Mouse (Mus musculus) embryonic fibroblast, embryonic 13.5 days (primary cell): ENCODE measurements at regions not wholly inside any gene's neighbourhood (a gene's known extent, or its start where the extent isn't known, plus 50 kb on each side); places are given as distances from the start of the nearest gene placed in this dataset.

Experiments used
- H3K27ac ChIP-seq: 2 replicates; pipeline ENCODE4 v1.5.1; 2012; ENCODE audit warnings: low read length, control low read depth, inconsistent platforms; ENCODE audit not compliant: insufficient read depth
- H3K4me1 ChIP-seq: 2 replicates; pipeline ENCODE4 v1.6.1; 2011; ENCODE audit warnings: low read length; ENCODE audit not compliant: control insufficient read depth, insufficient read depth
- H3K4me3 ChIP-seq: 2 replicates; pipeline ENCODE4 v1.5.1; 2011; ENCODE audit warnings: mild to moderate bottlenecking, control low read depth, low read length; ENCODE audit not compliant: insufficient read depth
- CTCF ChIP-seq: IDR thresholded peaks from 2 replicates; pipeline ENCODE4 v1.5.1; 2011; ENCODE audit warnings: mild to moderate bottlenecking, control low read depth, low read length, moderate library complexity, borderline replicate concordance; ENCODE audit not compliant: insufficient read depth
- POLR2A ChIP-seq: IDR thresholded peaks from 2 replicates; pipeline ENCODE4 v1.6.1; 2011; ENCODE audit warnings: low read depth, mild to moderate bottlenecking, control low read depth, low read length, moderate library complexity

DNA sequence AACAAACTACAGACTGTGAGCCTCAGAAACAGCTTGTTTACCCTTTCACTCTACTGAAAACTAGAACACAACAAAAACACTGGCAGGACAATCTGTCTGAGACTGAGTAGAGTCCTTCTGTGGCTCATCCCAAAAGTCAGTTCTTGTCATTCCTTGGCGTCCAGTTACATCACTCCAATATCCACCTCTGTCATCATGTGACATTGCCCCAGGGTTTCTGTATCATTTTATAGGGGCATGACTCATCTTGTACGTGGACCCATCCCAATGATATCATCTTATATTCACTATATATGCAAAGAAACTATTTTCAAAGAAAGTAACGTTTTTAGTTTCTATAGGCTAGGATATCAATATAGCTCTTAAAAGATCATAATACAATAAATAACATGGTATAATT, 152.3 kb downstream of the Dkk2 start:
- H3K4me1 ChIP-seq: no peaks in the 10 kb centered on the region
- H3K4me3 ChIP-seq: no peak overlapping the region
- H3K27ac ChIP-seq: no peak overlapping the region
- TF ChIP-seq CTCF (no peak), POLR2A (no peak)

DNA sequence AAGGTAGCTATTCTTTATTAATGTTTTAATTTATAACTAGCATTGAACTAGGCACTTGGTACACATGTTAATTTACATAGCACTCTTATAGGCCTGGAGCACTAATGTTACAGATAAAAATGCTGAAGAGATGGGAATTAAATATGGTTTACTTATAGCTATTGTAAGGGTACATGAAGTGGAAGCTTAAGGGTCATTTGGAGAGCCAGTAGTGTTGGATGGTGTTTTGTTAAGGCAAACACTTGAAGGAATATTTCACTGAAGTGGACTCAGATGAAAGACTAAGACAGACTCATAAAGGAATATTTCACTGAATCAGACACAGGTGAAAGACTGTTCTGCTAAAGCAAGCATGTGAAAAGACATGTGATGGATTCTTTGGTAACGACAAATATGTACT, 172.7 kb downstream of the Dkk2 start:
- Histone ChIP-seq H3K4me1 (no peaks in the 10 kb centered on the region), H3K27ac (no peak overlapping the region), H3K4me3 (no peak overlapping the region)
- TF ChIP-seq CTCF: no peak
- no peak for TF ChIP-seq POLR2A

GRCm38 (mm10) chr3:132269641-132270040, 184.5 kb downstream of the Dkk2 start:
- Histone ChIP-seq H3K4me3 (no peak overlapping the region), H3K4me1 (no peaks in the 10 kb centered on the region), H3K27ac (no peak overlapping the region)
- TF ChIP-seq POLR2A (no peak), CTCF (no peak)

DNA sequence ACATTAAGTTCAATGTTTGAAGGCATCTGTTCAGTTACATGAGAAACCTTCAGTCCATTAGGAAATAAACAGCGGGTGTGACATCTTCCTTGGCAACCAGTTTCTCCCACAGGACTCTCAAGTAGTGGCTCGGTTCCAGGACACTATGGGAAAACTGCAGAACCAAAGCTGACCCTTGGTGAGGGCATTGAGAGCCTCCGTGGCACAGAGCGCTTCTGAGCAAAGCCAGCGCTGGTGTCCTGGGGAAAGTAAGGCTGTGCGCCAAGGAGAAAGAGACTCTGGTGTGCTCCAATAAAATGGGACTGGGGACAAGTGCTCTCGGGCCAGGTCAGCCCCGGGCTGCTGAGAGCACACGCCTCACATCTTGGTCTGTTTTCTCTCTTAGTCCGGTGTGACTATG, 189.7 kb downstream of the Dkk2 start:
- Histone ChIP-seq H3K4me1 (no peaks in the 10 kb centered on the region), H3K27ac (no peak overlapping the region), H3K4me3 (no peak overlapping the region)
- TF ChIP-seq POLR2A: no peak
- TF ChIP-seq CTCF: no peak

DNA sequence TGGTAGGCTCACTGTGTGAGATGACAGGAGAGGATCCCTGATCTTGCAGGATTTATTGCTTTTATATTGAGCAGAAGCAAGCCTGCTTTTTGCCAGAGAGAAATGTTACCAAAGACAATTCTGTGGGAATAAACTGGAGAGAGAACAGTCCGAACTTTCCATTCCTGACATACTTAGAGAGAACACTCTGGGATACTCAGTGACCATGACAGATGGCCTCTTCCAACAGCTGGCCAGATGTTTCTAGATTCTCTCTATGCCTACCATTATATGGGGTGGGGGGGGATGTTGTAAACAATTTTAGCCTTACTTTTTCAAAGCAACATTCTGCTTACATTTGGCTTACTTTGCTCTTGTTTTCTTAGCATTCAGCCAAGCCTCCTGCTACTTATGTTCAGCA, 192.7 kb downstream of the Dkk2 start:
- TF ChIP-seq CTCF (no peak), POLR2A (no peak)
- Histone ChIP-seq H3K27ac (no peak overlapping the region), H3K4me3 (no peak overlapping the region), H3K4me1 (no peaks in the 10 kb centered on the region)

- TF ChIP-seq CTCF: no peak
- no peak for TF ChIP-seq POLR2A
- H3K27ac ChIP-seq: peak overlapping the region; percentile 96; the same call in 1 of the 2 replicates
- H3K4me1 ChIP-seq: peaks cover 5% of the 10 kb centered on the region; the same call in 1 of the 2 replicates
- H3K4me3 ChIP-seq: no peak overlapping the region
Observed at GRCm38 (mm10) chr3:132287714-132288113, 202.6 kb downstream of the Dkk2 start.

- Histone ChIP-seq H3K4me3 (no peak overlapping the region), H3K4me1 (no peaks in the 10 kb centered on the region), H3K27ac (no peak overlapping the region)
- TF ChIP-seq POLR2A: no peak
- no peak for TF ChIP-seq CTCF
Observed at GRCm38 (mm10) chr3:132326961-132327360, 241.9 kb downstream of the Dkk2 start.

- Histone ChIP-seq H3K4me1 (peaks cover 2% of the 10 kb centered on the region; the same call in 1 of the 2 replicates), H3K27ac (0 out of 2 replicates have a peak overlapping the region, but pooled peaks have one; percentile 12), H3K4me3 (no peak overlapping the region)
- TF ChIP-seq CTCF: no peak
- no peak for TF ChIP-seq POLR2A
Observed at GRCm38 (mm10) chr3:132343625-132344024, 258.5 kb downstream of the Dkk2 start.

GRCm38 (mm10) chr3:132345856-132346255, 260.8 kb downstream of the Dkk2 start:
- no peak overlapping the region for H3K4me3 ChIP-seq
- TF ChIP-seq POLR2A (no peak), CTCF (no peak)
- H3K4me1 ChIP-seq: peaks cover 5% of the 10 kb centered on the region
- no peak overlapping the region; the same call in 1 of the 2 replicates for H3K27ac ChIP-seq

GRCm38 (mm10) chr3:132349602-132350001, 264.5 kb downstream of the Dkk2 start:
- no peak overlapping the region for H3K4me3 ChIP-seq
- TF ChIP-seq POLR2A: no peak
- TF ChIP-seq CTCF: no peak
- peaks cover 3% of the 10 kb centered on the region; the same call in 1 of the 2 replicates for H3K4me1 ChIP-seq
- no peak overlapping the region for H3K27ac ChIP-seq

DNA sequence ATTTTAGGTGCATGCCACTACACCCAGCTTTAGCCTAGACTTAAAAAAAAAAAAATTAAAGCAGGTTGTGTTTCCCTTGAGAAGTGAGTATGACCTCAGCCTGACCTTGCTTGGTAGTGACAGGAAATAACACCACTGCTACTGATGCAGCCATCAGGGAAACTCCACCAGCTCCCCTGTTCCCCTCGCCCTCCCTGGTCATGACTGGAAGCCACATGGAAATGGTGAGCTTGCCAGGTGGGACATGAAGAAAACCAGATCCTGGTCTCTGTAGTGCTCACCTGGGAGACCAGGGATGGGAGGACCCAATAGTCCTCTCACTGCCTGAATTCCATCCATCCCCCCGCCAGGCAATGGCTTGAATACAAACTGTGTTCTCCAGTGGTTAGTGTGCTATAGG, 268.1 kb downstream of the Dkk2 start:
- TF ChIP-seq POLR2A: no peak
- no peak for TF ChIP-seq CTCF
- peaks cover 3% of the 10 kb centered on the region; the same call in 1 of the 2 replicates for H3K4me1 ChIP-seq
- H3K4me3 ChIP-seq: no peak overlapping the region

More for the DNA sequence above, 268.1 kb downstream of the Dkk2 start:
- no peak overlapping the region for H3K27ac ChIP-seq
